Mouse (Mus musculus) heart, postnatal 10 days (tissue): Measurements from ENCODE around the gene Ranbp1. TPM values are rescaled to one million over a fixed set of nuclear protein-coding genes. Genes with fewer than 3 reads are reported as not detected.
A peak's percentile ranks its signal among the peaks of the same experiment; 100 is the strongest.

ENCODE experiments used
- DNase-seq, 2 experiments: peaks; one replicate each; pipeline ENCODE4 v3.0.0; 2021
- intact Hi-C: fragments of 180-260 bp; cut with DNase I; formaldehyde crosslinking; loops from one replicate; pipeline ENCODE4 v1.15.1; 2025
- total RNA-seq, 2 experiments: library from RNA; stranded (reverse); gene quantifications; 2 replicates each; pipeline ENCODE4 v1.2.3; 2021

Ranbp1 gene
- total RNA-seq, 2 experiments from 2014 or later = 79.1 to 82.9 TPM

GRCm38 (mm10) chr16:18234671-18235388 lies 13.7 kb downstream of the Ranbp1 start, which contains the start of gene Zdhhc8:
Gene Zdhhc8 (minus strand): TSS chr16:18235136.
- peak; percentile 38 to 49 for DNase-seq
- intact Hi-C loops = no loop called here

- no peak for DNase-seq
- intact Hi-C loops = no loop called here
Measured at GRCm38 (mm10) chr16:18233919-18234670, 14.4 kb downstream of the Ranbp1 start.

GRCm38 (mm10) chr16:18233451-18233850 lies 15.1 kb downstream of the Ranbp1 start:
- DNase-seq = no peak
- intact Hi-C loops = no loop called here

- DNase-seq = no peak
- intact Hi-C loops = no loop called here
Measured at GRCm38 (mm10) chr16:18231451-18231850, 17.1 kb downstream of the Ranbp1 start.

- intact Hi-C loops = no loop called here
- DNase-seq = no peak
Measured at GRCm38 (mm10) chr16:18231047-18231446, 17.5 kb downstream of the Ranbp1 start.

GRCm38 (mm10) chr16:18230617-18231016 lies 17.9 kb downstream of the Ranbp1 start:
- intact Hi-C loops = no loop called here
- no peak for DNase-seq

GRCm38 (mm10) chr16:18229622-18230021 lies 18.9 kb downstream of the Ranbp1 start:
- DNase-seq = peak; percentile 72 to 75
- intact Hi-C loops = no loop called here

GRCm38 (mm10) chr16:18228856-18229255 lies 19.7 kb downstream of the Ranbp1 start:
- intact Hi-C loops = no loop called here
- no peak for DNase-seq

GRCm38 (mm10) chr16:18227897-18228422 lies 20.6 kb downstream of the Ranbp1 start:
- no peak for DNase-seq
- intact Hi-C loops = no loop called here

GRCm38 (mm10) chr16:18227187-18227586 lies 21.3 kb downstream of the Ranbp1 start:
- DNase-seq = no peak
- intact Hi-C loops = no loop called here

- DNase-seq = no peak
- intact Hi-C loops = no loop called here
Measured at GRCm38 (mm10) chr16:18222188-18222587, 26.3 kb downstream of the Ranbp1 start.

- DNase-seq = no peak
- intact Hi-C loops = no loop called here
Measured at GRCm38 (mm10) chr16:18221543-18221898, 27.0 kb downstream of the Ranbp1 start.

- no peak for DNase-seq
- intact Hi-C loops = no loop called here
Measured at GRCm38 (mm10) chr16:18220856-18221542, 27.5 kb downstream of the Ranbp1 start.

GRCm38 (mm10) chr16:18220001-18220400 lies 28.5 kb downstream of the Ranbp1 start:
- intact Hi-C loops = no loop called here
- DNase-seq = peak in 1 of 2 experiments; percentile 52

GRCm38 (mm10) chr16:18218580-18218996 lies 29.9 kb downstream of the Ranbp1 start:
- no peak for DNase-seq
- intact Hi-C loops = no loop called here

GRCm38 (mm10) chr16:18217579-18217978 lies 31.0 kb downstream of the Ranbp1 start, which contains the start of gene Ccdc188:
Gene Ccdc188 (plus strand): TSS chr16:18217879.
- DNase-seq = no peak
- intact Hi-C loops = no loop called here

- intact Hi-C loops = no loop called here
- peak; percentile 49 for DNase-seq
Measured at GRCm38 (mm10) chr16:18214858-18215257, 33.7 kb downstream of the Ranbp1 start.

- no peak for DNase-seq
- intact Hi-C loops = no loop called here
Measured at GRCm38 (mm10) chr16:18213689-18214088, 34.8 kb downstream of the Ranbp1 start.

GRCm38 (mm10) chr16:18211417-18212171 lies 36.9 kb downstream of the Ranbp1 start:
- intact Hi-C loops = loop anchor here (1.0 to 2.0 kb wide), 4 partner anchors 39 to 159 kb away; partner anchors contain the start of genes Dgcr6 and Rtn4r
- peak; percentile 89 to 95 for DNase-seq
